Mouse (Mus musculus): Measurements from ENCODE around the gene Rhobtb3. TPM values are rescaled to one million over a fixed set of nuclear protein-coding genes. Genes with fewer than 3 reads are reported as not detected.

The Rhobtb3 gene
- polyA plus RNA-seq, 1 experiment from 2014 or later, result 27.9 TPM

DNA sequence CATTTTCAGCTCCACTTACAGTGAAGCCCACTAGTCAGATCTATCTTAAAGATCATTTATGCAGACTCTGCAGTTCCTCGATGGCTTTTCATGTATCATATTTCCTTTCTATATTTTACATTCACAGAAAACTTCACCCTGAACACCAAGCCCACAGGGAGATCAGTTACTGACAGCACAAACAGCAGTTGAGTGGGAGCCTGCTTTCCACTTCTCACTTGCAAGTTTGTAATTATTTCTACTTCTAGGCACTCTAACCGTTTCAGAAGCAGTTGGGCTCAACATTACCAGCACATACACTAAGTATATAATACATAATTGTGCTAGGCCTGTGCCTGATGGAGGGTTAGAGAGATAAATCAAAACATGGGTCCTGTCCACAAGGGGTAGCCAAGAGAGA, 75.8 kb downstream of the Rhobtb3 start:
- 98% methylated on average over 2 of the region's 2 CpGs for WGBS
- DNase-seq (ENCODE audit: low spot score) (no peak), ATAC-seq (ENCODE audit: low FRiP score) (no peak)
- H3K27ac ChIP-seq, result no peak overlapping the region
- H3K4me1 ChIP-seq (replicated peaks; ENCODE audit: control insufficient read depth, insufficient read depth, low read length), result no peaks in the 10 kb centered on the region
- H3K36me3 ChIP-seq (replicated peaks; ENCODE audit: control insufficient read depth, insufficient read depth), result peaks cover 34% of the 10 kb centered on the region
- no peak overlapping the region for H3K4me3 ChIP-seq (replicated peaks; ENCODE audit: low read length)
- H3K9me3 ChIP-seq (ENCODE audit: control insufficient read depth, low read length), result no peaks in the 10 kb centered on the region
- H3K9ac ChIP-seq, result no peak overlapping the region
- H3K4me2 ChIP-seq (replicated peaks), result no peak overlapping the region
- H3K27me3 ChIP-seq (ENCODE audit: control insufficient read depth, insufficient read depth, low read length), result no peaks in the 10 kb centered on the region

DNA sequence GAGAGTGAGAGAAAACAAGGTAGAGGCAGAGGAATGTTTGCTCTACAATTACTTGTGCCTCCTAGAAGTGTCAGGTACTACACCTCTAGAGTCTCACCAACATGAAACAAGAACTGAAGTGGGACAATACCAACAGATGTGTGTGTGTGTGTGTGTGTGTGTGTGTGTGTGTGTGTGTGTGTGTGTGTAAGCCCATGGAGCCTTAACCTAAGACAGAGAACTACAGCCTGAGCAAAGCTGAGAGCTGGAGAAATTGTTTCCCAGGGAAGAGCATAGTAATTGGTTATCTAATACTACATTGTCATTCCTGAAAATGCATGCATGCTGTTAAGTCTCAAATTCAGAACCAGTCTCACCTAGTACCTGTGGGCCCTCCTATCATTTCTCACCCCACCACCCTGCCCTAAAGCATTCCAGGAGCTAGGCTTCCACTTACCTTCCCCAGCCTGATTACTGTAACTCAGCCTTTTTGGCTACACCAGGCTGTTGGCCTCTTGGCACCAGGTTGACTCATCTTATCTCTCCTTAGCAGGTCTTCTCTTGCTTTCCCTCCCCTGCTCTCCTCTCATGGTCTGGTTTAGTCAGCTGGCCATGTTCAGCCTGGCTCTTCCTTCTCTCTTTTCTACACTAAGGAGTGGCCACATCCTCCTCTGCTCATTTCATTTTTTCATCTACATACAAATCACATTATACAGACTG, 78.1 kb downstream of the Rhobtb3 start:
- H3K4me1 ChIP-seq (replicated peaks; ENCODE audit: control insufficient read depth, insufficient read depth, low read length), result no peaks in the 10 kb centered on the region
- ATAC-seq (ENCODE audit: low FRiP score) (no peak), DNase-seq (ENCODE audit: low spot score) (no peak)
- H3K9ac ChIP-seq, result no peak overlapping the region
- H3K27me3 ChIP-seq (ENCODE audit: control insufficient read depth, insufficient read depth, low read length), result no peaks in the 10 kb centered on the region
- no peak overlapping the region for H3K4me3 ChIP-seq (replicated peaks; ENCODE audit: low read length)
- H3K27ac ChIP-seq, result no peak overlapping the region
- peaks cover 13% of the 10 kb centered on the region; the same call in 1 of the 2 replicates for H3K36me3 ChIP-seq (replicated peaks; ENCODE audit: control insufficient read depth, insufficient read depth)
- H3K4me2 ChIP-seq (replicated peaks), result no peak overlapping the region
- no peaks in the 10 kb centered on the region for H3K9me3 ChIP-seq (ENCODE audit: control insufficient read depth, low read length)

DNA sequence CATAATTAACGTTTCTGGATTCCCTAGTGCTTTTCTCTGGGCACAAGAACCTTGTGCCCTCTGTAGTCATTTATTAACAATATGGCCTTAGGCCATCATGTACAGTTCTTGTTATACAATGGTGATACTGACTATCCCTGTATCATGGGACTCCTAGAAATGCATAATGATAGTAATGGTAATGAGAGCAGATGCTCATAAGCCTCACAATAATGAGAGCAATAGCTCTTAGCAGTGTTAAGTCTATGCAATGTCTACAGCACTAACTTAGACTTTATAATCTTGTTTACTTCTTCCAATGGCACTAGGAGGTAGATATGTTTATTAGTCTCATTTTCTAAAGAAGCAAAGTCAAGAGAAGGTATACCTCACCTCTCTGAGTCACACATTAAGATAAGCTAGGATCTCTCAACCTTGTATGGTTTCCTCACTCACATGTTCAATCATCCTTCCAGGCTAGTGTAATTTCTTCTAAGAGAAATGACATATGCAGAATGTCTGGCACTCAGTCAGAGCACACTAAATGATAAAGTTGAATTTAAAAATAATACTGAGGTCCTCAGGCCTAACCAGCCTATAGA, 84.4 kb downstream of the Rhobtb3 start:
- no peak overlapping the region for H3K9ac ChIP-seq
- 66% methylated on average over 1 of the region's 1 CpGs for WGBS
- ATAC-seq (ENCODE audit: low FRiP score) (no peak), DNase-seq (ENCODE audit: low spot score) (no peak)
- H3K27me3 ChIP-seq (ENCODE audit: control insufficient read depth, insufficient read depth, low read length), result no peaks in the 10 kb centered on the region
- no peak overlapping the region for H3K4me2 ChIP-seq (replicated peaks)
- no peaks in the 10 kb centered on the region for H3K36me3 ChIP-seq (replicated peaks; ENCODE audit: control insufficient read depth, insufficient read depth)
- no peaks in the 10 kb centered on the region for H3K4me1 ChIP-seq (replicated peaks; ENCODE audit: control insufficient read depth, insufficient read depth, low read length)
- no peaks in the 10 kb centered on the region for H3K9me3 ChIP-seq (ENCODE audit: control insufficient read depth, low read length)
- no peak overlapping the region for H3K4me3 ChIP-seq (replicated peaks; ENCODE audit: low read length)
- H3K27ac ChIP-seq, result no peak overlapping the region

DNA sequence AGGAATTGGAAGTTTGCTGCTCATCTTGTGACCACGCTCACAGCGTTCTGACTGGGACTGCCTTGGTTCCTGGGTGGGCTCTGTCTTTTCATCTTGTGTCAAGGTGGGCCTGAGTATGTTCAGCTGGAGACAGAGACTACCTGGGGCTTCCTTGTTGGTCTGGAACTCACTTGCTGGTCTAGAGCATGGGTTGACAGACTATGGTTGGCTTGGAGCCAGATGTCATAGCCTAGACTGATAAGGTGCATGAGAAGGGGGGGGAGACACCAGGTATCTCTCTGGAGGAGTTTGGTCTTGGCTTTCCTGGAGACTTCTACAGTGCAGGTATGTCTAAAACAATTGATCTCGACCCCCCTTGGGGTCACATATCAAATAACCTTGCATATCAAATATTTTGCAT, 90.6 kb downstream of the Rhobtb3 start:
- Histone ChIP-seq H3K4me1 (replicated peaks; ENCODE audit: control insufficient read depth, insufficient read depth, low read length) (no peaks in the 10 kb centered on the region), H3K9ac (no peak overlapping the region), H3K4me2 (replicated peaks) (no peak overlapping the region), H3K4me3 (replicated peaks; ENCODE audit: low read length) (no peak overlapping the region), H3K9me3 (ENCODE audit: control insufficient read depth, low read length) (no peaks in the 10 kb centered on the region), H3K27me3 (ENCODE audit: control insufficient read depth, insufficient read depth, low read length) (no peaks in the 10 kb centered on the region), H3K27ac (no peak overlapping the region), H3K36me3 (replicated peaks; ENCODE audit: control insufficient read depth, insufficient read depth) (no peaks in the 10 kb centered on the region; the same call in 1 of the 2 replicates)
- DNase-seq (ENCODE audit: low spot score) (no peak), ATAC-seq (ENCODE audit: low FRiP score) (no peak)
- 92% methylated on average over 3 of the region's 3 CpGs for WGBS

DNA sequence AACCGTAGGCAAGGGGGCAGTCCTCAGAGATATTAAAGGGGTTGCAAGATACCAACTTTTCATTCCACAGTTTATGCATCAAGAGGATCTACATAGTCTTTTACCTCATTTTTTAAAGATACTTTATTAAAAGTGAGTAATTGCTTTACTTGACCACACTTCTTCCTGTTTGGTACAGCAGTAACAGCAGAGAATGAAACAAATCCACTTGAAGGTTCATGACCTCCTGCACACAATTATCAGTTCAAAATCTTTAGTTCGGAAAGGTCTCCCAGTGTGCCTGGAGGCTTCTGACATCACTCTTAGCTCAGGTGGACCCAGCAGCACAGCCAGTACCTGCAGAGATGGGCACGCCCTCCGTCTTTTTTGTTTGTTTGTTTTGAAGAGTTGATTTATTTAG, 91.7 kb downstream of the Rhobtb3 start:
- Histone ChIP-seq H3K27ac (no peak overlapping the region), H3K4me3 (replicated peaks; ENCODE audit: low read length) (no peak overlapping the region), H3K9ac (no peak overlapping the region), H3K9me3 (ENCODE audit: control insufficient read depth, low read length) (no peaks in the 10 kb centered on the region), H3K4me2 (replicated peaks) (no peak overlapping the region), H3K27me3 (ENCODE audit: control insufficient read depth, insufficient read depth, low read length) (no peaks in the 10 kb centered on the region), H3K4me1 (replicated peaks; ENCODE audit: control insufficient read depth, insufficient read depth, low read length) (no peaks in the 10 kb centered on the region), H3K36me3 (replicated peaks; ENCODE audit: control insufficient read depth, insufficient read depth) (no peaks in the 10 kb centered on the region; the same call in 1 of the 2 replicates)
- DNase-seq (ENCODE audit: low spot score), result no peak
- WGBS, result 86% methylated on average over 4 of the region's 4 CpGs
- no peak for ATAC-seq (ENCODE audit: low FRiP score)

DNA sequence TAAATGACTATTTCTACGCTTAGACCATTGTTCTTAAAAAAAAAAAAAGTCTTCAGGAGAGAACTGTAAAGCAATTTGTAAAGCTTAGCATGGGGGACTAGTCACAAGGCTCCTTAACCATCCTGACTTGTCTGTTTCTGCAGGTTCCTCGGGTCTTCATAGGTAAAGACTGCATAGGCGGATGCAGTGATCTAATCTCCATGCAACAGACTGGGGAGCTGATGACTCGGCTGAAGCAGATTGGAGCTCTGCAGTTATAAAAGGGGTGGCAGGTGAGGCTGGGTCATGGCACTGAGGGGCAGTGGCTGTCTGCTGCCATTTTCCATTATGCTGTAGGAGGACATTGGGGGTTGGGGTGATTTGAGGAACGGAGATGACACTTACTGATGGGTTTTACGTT, 96.7 kb downstream of the Rhobtb3 start:
- Histone ChIP-seq H3K9me3 (ENCODE audit: control insufficient read depth, low read length) (no peaks in the 10 kb centered on the region), H3K4me3 (replicated peaks; ENCODE audit: low read length) (no peak overlapping the region), H3K27ac (no peak overlapping the region), H3K27me3 (ENCODE audit: control insufficient read depth, insufficient read depth, low read length) (no peaks in the 10 kb centered on the region), H3K9ac (no peak overlapping the region), H3K36me3 (replicated peaks; ENCODE audit: control insufficient read depth, insufficient read depth) (no peaks in the 10 kb centered on the region; the same call in 1 of the 2 replicates), H3K4me1 (replicated peaks; ENCODE audit: control insufficient read depth, insufficient read depth, low read length) (peaks cover 10% of the 10 kb centered on the region), H3K4me2 (replicated peaks) (no peak overlapping the region)
- no peak for DNase-seq (ENCODE audit: low spot score)
- 81% methylated on average over 6 of the region's 6 CpGs for WGBS
- ATAC-seq (ENCODE audit: low FRiP score), result no peak

DNA sequence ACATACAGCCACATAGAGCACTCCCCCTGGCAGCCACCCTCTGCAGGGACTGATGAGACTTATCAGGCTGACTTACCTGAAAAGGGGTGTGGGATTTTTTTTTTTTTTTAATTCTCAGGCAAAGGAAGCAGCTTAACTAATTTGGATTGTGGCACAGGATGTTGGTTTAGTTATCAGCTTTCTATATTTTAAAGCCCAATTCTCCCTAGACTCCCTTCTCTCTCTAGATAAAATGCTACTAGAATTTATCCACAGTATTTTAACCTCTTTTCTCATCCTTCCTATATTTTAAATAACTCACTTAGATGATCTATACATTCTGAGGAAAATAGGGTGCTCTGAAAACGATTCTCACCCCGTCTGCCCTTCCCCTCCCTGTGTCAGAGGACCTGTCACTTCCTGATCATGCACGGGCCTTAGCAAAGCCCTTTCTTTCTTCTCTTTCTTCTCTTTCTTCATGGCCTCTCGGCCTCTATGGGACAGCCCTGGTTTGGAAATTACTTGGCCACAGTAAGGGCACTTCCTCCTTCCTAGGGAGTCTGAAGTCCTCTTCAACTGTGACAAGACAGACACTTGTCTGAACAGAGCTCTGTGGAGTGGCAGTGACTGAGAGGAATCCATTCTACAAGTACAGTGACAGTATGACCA, 98.1 kb downstream of the Rhobtb3 start:
- no peak for DNase-seq (ENCODE audit: low spot score)
- WGBS, result 40% methylated on average over 4 of the region's 4 CpGs
- Histone ChIP-seq H3K4me3 (replicated peaks; ENCODE audit: low read length) (no peak overlapping the region), H3K4me2 (replicated peaks) (no peak overlapping the region), H3K9me3 (ENCODE audit: control insufficient read depth, low read length) (no peaks in the 10 kb centered on the region), H3K4me1 (replicated peaks; ENCODE audit: control insufficient read depth, insufficient read depth, low read length) (peaks cover 24% of the 10 kb centered on the region), H3K27ac (no peak overlapping the region), H3K36me3 (replicated peaks; ENCODE audit: control insufficient read depth, insufficient read depth) (no peaks in the 10 kb centered on the region; the same call in 1 of the 2 replicates), H3K27me3 (ENCODE audit: control insufficient read depth, insufficient read depth, low read length) (no peaks in the 10 kb centered on the region), H3K9ac (no peak overlapping the region)
- ATAC-seq (ENCODE audit: low FRiP score), result no peak

DNA sequence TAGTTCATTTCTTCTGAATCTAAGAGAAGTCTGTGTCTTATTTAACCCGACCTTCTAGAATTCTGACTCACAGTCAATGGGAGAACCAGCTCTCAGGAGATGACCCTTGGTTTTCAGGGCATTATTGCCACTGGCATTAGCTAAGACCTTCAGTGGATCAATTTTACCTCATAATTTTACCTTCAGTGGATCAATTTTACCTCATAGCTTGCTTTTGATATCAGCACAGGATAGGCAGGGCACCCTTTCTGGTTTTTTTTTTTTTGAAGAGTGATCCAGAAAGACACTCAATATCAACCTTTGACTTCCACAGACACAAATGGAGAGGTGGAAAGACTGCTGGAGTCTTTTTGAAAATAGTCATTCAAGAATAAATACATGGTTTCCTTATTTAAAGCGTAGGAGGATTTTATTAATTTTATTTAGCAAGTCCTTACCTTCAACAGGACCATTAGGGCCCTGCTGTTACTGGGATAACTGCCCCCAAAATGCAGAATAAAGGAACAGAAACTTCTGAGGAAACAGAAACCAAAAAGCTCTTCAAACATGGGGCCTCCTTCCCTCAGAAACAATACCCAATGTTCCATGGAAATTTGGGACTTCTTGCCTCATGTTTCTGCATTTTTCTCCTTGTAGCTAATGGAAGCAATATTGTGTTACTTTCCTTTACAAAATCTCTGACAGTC, 98.7 kb downstream of the Rhobtb3 start:
- Histone ChIP-seq H3K9me3 (ENCODE audit: control insufficient read depth, low read length) (no peaks in the 10 kb centered on the region), H3K27me3 (ENCODE audit: control insufficient read depth, insufficient read depth, low read length) (no peaks in the 10 kb centered on the region), H3K36me3 (replicated peaks; ENCODE audit: control insufficient read depth, insufficient read depth) (no peaks in the 10 kb centered on the region; the same call in 1 of the 2 replicates), H3K27ac (no peak overlapping the region), H3K4me1 (replicated peaks; ENCODE audit: control insufficient read depth, insufficient read depth, low read length) (peaks cover 24% of the 10 kb centered on the region), H3K4me3 (replicated peaks; ENCODE audit: low read length) (no peak overlapping the region), H3K9ac (no peak overlapping the region), H3K4me2 (replicated peaks) (no peak overlapping the region)
- no peak for DNase-seq (ENCODE audit: low spot score)
- no peak for ATAC-seq (ENCODE audit: low FRiP score)
- 91% methylated on average over 2 of the region's 2 CpGs for WGBS

DNA sequence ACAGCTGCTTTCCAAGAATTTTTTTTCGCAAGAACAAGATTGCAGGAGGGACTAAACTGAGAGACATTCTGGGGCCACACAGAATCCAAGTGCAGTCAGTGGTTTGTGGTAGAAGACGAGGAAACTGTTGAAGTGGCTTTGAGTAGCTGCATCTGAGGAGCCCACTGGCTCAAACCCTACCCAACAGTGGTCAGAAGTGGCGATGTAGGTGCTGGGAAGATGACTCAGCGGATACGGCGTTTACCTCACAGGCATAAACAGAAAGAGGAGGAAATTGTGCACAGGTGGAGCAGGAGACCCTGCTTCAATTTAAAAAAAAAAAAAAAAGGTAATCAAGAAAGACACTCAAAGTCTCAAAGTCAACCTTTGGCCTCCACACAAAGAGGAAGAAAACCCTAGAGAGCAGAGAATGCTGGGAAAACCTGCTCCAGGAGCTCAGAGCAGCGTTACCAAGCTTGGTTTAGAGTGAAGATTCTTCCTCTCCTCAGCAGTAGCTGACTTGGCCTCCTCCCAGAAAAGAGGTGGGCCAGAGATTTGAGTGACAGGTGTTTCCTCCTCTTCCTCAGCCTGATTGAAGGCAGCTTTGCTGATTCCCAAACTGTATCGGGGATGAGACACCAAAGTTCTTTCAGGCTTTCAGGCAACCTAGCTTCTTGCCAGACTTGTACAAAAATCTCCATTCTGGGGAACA, 99.6 kb downstream of the Rhobtb3 start:
- WGBS, result 85% methylated on average over 8 of the region's 8 CpGs
- no peak overlapping the region for H3K9ac ChIP-seq
- no peak overlapping the region for H3K27ac ChIP-seq
- H3K36me3 ChIP-seq (replicated peaks; ENCODE audit: control insufficient read depth, insufficient read depth), result no peaks in the 10 kb centered on the region
- no peaks in the 10 kb centered on the region for H3K27me3 ChIP-seq (ENCODE audit: control insufficient read depth, insufficient read depth, low read length)
- H3K9me3 ChIP-seq (ENCODE audit: control insufficient read depth, low read length), result no peaks in the 10 kb centered on the region
- peaks cover 28% of the 10 kb centered on the region for H3K4me1 ChIP-seq (replicated peaks; ENCODE audit: control insufficient read depth, insufficient read depth, low read length)
- no peak overlapping the region for H3K4me3 ChIP-seq (replicated peaks; ENCODE audit: low read length)
- no peak for ATAC-seq (ENCODE audit: low FRiP score)
- no peak for DNase-seq (ENCODE audit: low spot score)
- H3K4me2 ChIP-seq (replicated peaks), result no peak overlapping the region

All from hindbrain, embryonic 14.5 days (tissue).